Mouse (Mus musculus): ENCODE results near the gene Rint1.
"Not testable (repeated sequence)": the region's sequence is repeated elsewhere in the genome, so short reads cannot be mapped to it uniquely, and the experiment has no call there.

Gene Rint1

GRCm38 (mm10) chr5:23826321-23827004 lies 39.0 kb downstream of the Rint1 start:
- peak; percentile 70 for DNase-seq (ENCODE audit: low spot score)

- peak; percentile 30 for DNase-seq (ENCODE audit: low spot score)
Observed at GRCm38 (mm10) chr5:23830897-23831752, 43.6 kb downstream of the Rint1 start.

GRCm38 (mm10) chr5:23835691-23836090 lies 48.2 kb downstream of the Rint1 start:
- DNase-seq (ENCODE audit: low spot score) = not testable (repeated sequence)

- DNase-seq (ENCODE audit: low spot score) = no peak
Observed at GRCm38 (mm10) chr5:23838158-23838557, 50.6 kb downstream of the Rint1 start.

GRCm38 (mm10) chr5:23843674-23844530 lies 56.4 kb downstream of the Rint1 start, which contains the start of gene Tomm7:
Gene Tomm7 (minus strand): TSS chr5:23844161.
- peak; percentile 97 for DNase-seq (ENCODE audit: low spot score)

- peak; percentile 49 for DNase-seq (ENCODE audit: low spot score)
Observed at GRCm38 (mm10) chr5:23844531-23844841, 57.0 kb downstream of the Rint1 start.

- no peak for DNase-seq (ENCODE audit: low spot score)
Observed at GRCm38 (mm10) chr5:23845141-23845540, 57.6 kb downstream of the Rint1 start.

- DNase-seq (ENCODE audit: low spot score) = peak; percentile 93
Observed at GRCm38 (mm10) chr5:23850345-23851159, 63.0 kb downstream of the Rint1 start.

- DNase-seq (ENCODE audit: low spot score) = not testable (repeated sequence)
Observed at GRCm38 (mm10) chr5:23851160-23851555, 63.6 kb downstream of the Rint1 start.

- DNase-seq (ENCODE audit: low spot score) = not testable (repeated sequence)
Observed at GRCm38 (mm10) chr5:23852916-23853315, 65.4 kb downstream of the Rint1 start.

- DNase-seq (ENCODE audit: low spot score) = no peak
Observed at GRCm38 (mm10) chr5:23855484-23855883, 68.0 kb downstream of the Rint1 start.

GRCm38 (mm10) chr5:23856164-23856563 lies 68.7 kb downstream of the Rint1 start:
- DNase-seq (ENCODE audit: low spot score) = no peak

- no peak for DNase-seq (ENCODE audit: low spot score)
Observed at GRCm38 (mm10) chr5:23857189-23857588, 69.7 kb downstream of the Rint1 start.

- no peak for DNase-seq (ENCODE audit: low spot score)
Observed at GRCm38 (mm10) chr5:23858001-23858400, 70.5 kb downstream of the Rint1 start.

GRCm38 (mm10) chr5:23858643-23859042 lies 71.1 kb downstream of the Rint1 start:
- DNase-seq (ENCODE audit: low spot score) = no peak

- no peak for DNase-seq (ENCODE audit: low spot score)
Observed at GRCm38 (mm10) chr5:23859087-23859718, 71.7 kb downstream of the Rint1 start.

- no peak for DNase-seq (ENCODE audit: low spot score)
Observed at GRCm38 (mm10) chr5:23859896-23860295, 72.4 kb downstream of the Rint1 start.

- DNase-seq (ENCODE audit: low spot score) = no peak
Observed at GRCm38 (mm10) chr5:23861721-23862120, 74.2 kb downstream of the Rint1 start.

- peak; percentile 48 for DNase-seq (ENCODE audit: low spot score)
Observed at GRCm38 (mm10) chr5:23862291-23862690, 74.8 kb downstream of the Rint1 start.

GRCm38 (mm10) chr5:23863166-23864053 lies 75.9 kb downstream of the Rint1 start:
- DNase-seq (ENCODE audit: low spot score) = peak; percentile 39
